Mouse (Mus musculus) embryonic facial prominence, embryonic 11.5 days (tissue): ENCODE results near the gene Ctnnd2. TPM values are rescaled to one million over a fixed set of nuclear protein-coding genes. Genes with fewer than 3 reads are reported as not detected.

Source experiments
- ATAC-seq: fragments of 200-750 bp; cut with Nextera tagmentation; replicated peaks from 2 replicates; pipeline ENCODE4 v1.8.0; 2017; ENCODE audit warnings: low read depth; ENCODE audit not compliant: insufficient number of reproducible peaks, low FRiP score, low TSS enrichment
- DNase-seq: peaks from one replicate; pipeline ENCODE4 v3.0.0-alpha.2; 2015; ENCODE audit warnings: low spot score
- H3K27ac ChIP-seq: fragments of 300-500 bp; sonication (generic); replicated peaks from 2 replicates; pipeline ENCODE4 v1.5.1; 2014; ENCODE audit warnings: mild to moderate bottlenecking, low read depth, low read length, control low read depth
- H3K27me3 ChIP-seq: fragments of 300-500 bp; sonication (generic); 2 replicates; pipeline ENCODE4 v1.6.1; 2014; ENCODE audit warnings: mild to moderate bottlenecking, low read length, moderate library complexity, mixed read lengths; ENCODE audit not compliant: control insufficient read depth, insufficient read depth
- H3K36me3 ChIP-seq: fragments of 300-500 bp; sonication (generic); replicated peaks from 2 replicates; pipeline ENCODE4 v1.6.1; 2014; ENCODE audit warnings: low read depth, mild to moderate bottlenecking, low read length, moderate library complexity, mixed read lengths; ENCODE audit not compliant: control insufficient read depth, insufficient read depth
- H3K4me1 ChIP-seq: fragments of 300-500 bp; sonication (generic); 2 replicates; pipeline ENCODE4 v1.6.1; 2014; ENCODE audit warnings: low read length, mixed read lengths; ENCODE audit not compliant: control insufficient read depth, insufficient read depth
- H3K4me2 ChIP-seq: fragments of 300-500 bp; sonication (generic); 2 replicates; pipeline ENCODE4 v1.6.1; 2014; ENCODE audit warnings: low read depth, mild to moderate bottlenecking, control low read depth, low read length, moderate library complexity
- H3K4me3 ChIP-seq: fragments of 300-500 bp; sonication (generic); 2 replicates; pipeline ENCODE4 v1.5.1; 2014; ENCODE audit warnings: low read depth, low read length, control low read depth
- H3K9ac ChIP-seq: fragments of 300-500 bp; sonication (generic); replicated peaks from 2 replicates; pipeline ENCODE4 v1.6.1; 2014; ENCODE audit warnings: mild to moderate bottlenecking, control low read depth, low read length
- H3K9me3 ChIP-seq: fragments of 300-500 bp; sonication (generic); replicated peaks from 2 replicates; pipeline ENCODE4 v1.6.1; 2016; ENCODE audit warnings: mild to moderate bottlenecking, low read length, inconsistent platforms, mixed read lengths; ENCODE audit not compliant: control insufficient read depth
- WGBS: fragments of 180-500 bp; shearing (Covaris S2); extraction: QIAGEN DNeasy Blood & Tissue Kit; methylation state at CpG from one replicate; pipeline ENCODE4 v1.1.7; 2014; 5-methylcytosine and 5-hydroxymethylcytosine counted together
- polyA plus RNA-seq: library from polyadenylated mRNA; unstranded; fragments of >200 nt; fragmentation: Nextera tagmentation; extraction: Ambion mirVana; gene quantifications from 2 replicates; pipeline ENCODE4 v1.2.1, GENCODE M21; 2014

The Ctnnd2 gene
- polyA plus RNA-seq, 1 experiment from 2014 or later, result 9.6 TPM

DNA sequence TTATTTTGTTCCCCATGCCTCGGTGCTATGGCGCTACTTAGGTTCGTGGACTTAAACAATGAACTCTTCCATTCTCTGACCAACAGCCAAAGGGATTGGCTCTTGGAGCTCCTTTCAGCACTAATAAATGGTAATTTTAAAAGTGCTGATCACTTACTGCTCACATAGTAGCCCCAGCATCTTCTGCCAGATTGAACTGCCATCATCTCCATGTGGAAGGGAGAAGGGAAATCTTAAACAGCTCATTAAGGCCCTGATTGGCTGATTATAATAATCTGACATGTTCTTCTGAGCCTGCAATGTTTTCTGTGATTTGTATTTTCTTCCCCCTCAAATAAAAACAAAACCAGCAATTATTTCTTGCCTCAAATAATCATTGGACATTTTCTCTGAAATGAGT lies 29.2 kb downstream of the Ctnnd2 start:
- H3K9ac ChIP-seq, result no peak overlapping the region
- H3K36me3 ChIP-seq, result no peaks in the 10 kb centered on the region
- no peak overlapping the region for H3K4me2 ChIP-seq
- no peak overlapping the region for H3K27ac ChIP-seq
- DNase-seq (no peak), ATAC-seq (no peak)
- no peak overlapping the region for H3K4me3 ChIP-seq
- H3K27me3 ChIP-seq, result no peaks in the 10 kb centered on the region
- no peaks in the 10 kb centered on the region for H3K9me3 ChIP-seq
- H3K4me1 ChIP-seq, result no peaks in the 10 kb centered on the region
- 97% methylated on average over 3 of the region's 3 CpGs for WGBS

DNA sequence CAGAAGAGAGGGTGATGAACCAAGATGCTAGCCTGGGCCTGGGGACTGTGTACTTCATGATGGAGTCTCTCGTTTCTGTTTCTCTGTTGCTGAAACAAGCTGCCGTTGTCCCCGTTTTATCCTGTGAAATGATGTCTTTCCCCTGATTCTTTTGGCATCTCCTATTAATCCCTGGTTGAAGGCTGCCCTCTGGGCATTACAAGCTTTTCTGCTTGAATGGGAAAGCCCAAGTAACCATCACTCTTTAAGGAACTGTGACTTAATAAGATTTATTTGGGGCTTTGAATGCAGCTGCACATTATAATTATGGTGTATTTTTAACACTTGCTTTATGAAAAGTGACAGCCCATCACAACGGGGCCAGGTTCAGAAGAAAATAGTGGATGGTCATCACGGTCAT lies 40.4 kb downstream of the Ctnnd2 start:
- H3K9me3 ChIP-seq, result no peaks in the 10 kb centered on the region
- no peaks in the 10 kb centered on the region for H3K27me3 ChIP-seq
- ATAC-seq, result no peak
- DNase-seq, result no peak
- no peak overlapping the region for H3K4me2 ChIP-seq
- no peaks in the 10 kb centered on the region for H3K4me1 ChIP-seq
- no peaks in the 10 kb centered on the region for H3K36me3 ChIP-seq
- H3K4me3 ChIP-seq, result no peak overlapping the region
- H3K9ac ChIP-seq, result no peak overlapping the region
- 75% methylated on average over 5 of the region's 5 CpGs for WGBS
- H3K27ac ChIP-seq, result no peak overlapping the region

DNA sequence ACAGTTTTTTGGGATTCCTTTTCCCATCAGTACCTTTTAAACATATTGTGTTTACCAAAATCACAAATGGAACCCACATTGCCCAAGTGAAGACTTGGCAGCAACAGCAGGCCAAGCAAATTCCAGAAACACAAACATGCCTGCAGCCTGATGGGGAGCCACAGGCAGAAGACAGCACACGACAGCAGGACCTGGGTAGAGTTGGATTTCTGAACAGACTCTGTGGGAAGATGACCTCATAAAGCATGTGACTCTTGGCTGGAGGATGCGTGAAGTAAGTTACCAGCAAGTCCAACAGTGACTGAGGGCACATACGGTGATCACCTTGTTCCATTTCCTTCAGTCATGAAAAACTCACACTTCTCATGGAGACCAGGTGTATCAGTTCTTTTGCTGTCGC lies 43.5 kb downstream of the Ctnnd2 start:
- ATAC-seq (no peak), DNase-seq (no peak)
- Histone ChIP-seq H3K4me2 (no peak overlapping the region), H3K4me1 (no peaks in the 10 kb centered on the region), H3K27me3 (no peaks in the 10 kb centered on the region), H3K9ac (no peak overlapping the region), H3K4me3 (no peak overlapping the region), H3K9me3 (no peaks in the 10 kb centered on the region), H3K36me3 (no peaks in the 10 kb centered on the region), H3K27ac (no peak overlapping the region)
- 85% methylated on average over 4 of the region's 4 CpGs for WGBS

DNA sequence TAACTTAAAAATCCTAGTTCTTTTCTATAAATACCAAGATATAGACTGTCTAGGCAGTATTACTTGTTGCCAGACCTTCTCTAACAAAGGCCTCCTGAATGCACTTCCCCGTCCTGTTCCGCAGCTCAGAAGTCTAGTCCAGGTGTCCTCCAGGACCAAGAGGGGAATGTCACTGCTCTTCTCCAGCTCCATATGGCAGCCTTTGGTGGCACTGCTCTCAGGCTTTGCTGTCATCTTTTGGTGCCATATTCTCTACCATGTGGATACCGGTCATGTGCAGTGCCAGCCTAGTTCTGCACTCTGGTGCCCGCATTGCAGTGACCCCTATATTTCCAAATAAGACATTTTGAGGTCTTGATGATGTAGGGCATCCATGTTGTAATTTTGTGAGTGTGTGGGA lies 56.7 kb downstream of the Ctnnd2 start:
- Histone ChIP-seq H3K9ac (no peak overlapping the region), H3K4me2 (no peak overlapping the region), H3K27ac (no peak overlapping the region), H3K4me1 (no peaks in the 10 kb centered on the region), H3K36me3 (no peaks in the 10 kb centered on the region), H3K4me3 (no peak overlapping the region), H3K27me3 (no peaks in the 10 kb centered on the region), H3K9me3 (no peaks in the 10 kb centered on the region)
- WGBS, result 93% methylated on average over 4 of the region's 4 CpGs
- no peak for DNase-seq
- no peak for ATAC-seq

DNA sequence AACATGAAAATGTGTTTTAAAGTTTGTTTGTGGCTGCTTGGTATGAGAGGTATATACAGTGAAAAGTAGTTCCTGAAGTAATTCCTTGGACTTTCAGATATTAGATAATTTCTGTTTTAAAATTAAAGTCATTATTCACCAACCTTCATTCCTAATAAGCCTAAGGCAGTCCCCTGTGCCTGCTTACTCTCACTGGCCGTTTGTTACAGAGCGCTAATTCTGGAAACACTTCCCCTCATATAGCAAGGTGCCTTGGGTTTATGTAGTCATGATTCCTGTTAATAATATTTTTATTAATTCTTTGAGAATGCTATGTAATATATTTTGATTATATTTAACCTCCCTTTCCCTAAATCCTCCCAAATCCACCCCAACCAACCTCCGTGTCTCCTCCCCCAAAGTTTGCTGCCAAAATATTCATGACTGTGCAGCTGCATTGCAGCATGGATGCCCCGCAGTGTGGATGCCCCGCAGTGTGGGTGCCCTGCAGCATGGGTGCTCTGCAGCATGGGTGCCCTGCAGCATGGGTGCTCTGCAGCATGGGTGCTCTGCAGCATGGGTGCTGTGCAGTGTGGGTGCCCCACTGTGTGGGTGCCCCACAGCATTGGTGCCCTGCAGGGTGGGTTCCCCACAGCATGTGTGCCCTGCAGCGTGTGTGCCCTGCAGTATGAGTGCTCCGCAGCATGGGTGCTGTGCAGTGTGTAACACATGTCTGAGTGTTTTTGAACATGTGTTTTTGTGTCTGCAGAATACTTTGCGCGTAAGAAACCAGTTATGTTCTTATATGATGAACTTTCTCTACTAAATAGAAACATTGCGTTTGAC lies 63.0 kb downstream of the Ctnnd2 start:
- Histone ChIP-seq H3K4me2 (no peak overlapping the region), H3K4me1 (no peaks in the 10 kb centered on the region), H3K9ac (no peak overlapping the region), H3K36me3 (no peaks in the 10 kb centered on the region), H3K4me3 (no peak overlapping the region), H3K27me3 (no peaks in the 10 kb centered on the region), H3K9me3 (no peaks in the 10 kb centered on the region), H3K27ac (no peak overlapping the region)
- DNase-seq, result no peak
- no peak for ATAC-seq
- WGBS, result 93% methylated on average over 10 of the region's 10 CpGs

DNA sequence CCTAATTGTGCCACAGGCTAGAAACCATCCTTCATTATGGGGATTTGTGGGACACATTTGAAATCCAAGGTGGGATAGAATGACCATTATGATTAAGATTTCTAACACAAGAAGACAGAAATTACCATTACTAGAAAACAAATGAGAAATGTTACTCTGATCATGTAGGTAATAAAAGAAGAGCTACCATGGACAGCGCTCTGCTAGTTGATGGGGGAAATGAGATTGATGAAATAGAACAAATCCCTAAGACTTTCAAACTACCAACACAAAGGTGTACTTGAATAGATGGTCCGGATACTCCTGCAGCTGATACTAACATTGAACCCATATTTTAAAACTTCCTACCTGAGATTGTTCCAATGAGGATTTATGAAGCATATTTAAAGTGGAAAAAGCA lies 68.5 kb downstream of the Ctnnd2 start:
- Histone ChIP-seq H3K36me3 (no peaks in the 10 kb centered on the region), H3K27me3 (no peaks in the 10 kb centered on the region), H3K4me3 (no peak overlapping the region), H3K27ac (no peak overlapping the region), H3K9ac (no peak overlapping the region), H3K4me1 (no peaks in the 10 kb centered on the region), H3K4me2 (no peak overlapping the region), H3K9me3 (no peaks in the 10 kb centered on the region)
- DNase-seq (peak; percentile 60), ATAC-seq (no peak)
- WGBS, result 83% methylated on average over 2 of the region's 2 CpGs

DNA sequence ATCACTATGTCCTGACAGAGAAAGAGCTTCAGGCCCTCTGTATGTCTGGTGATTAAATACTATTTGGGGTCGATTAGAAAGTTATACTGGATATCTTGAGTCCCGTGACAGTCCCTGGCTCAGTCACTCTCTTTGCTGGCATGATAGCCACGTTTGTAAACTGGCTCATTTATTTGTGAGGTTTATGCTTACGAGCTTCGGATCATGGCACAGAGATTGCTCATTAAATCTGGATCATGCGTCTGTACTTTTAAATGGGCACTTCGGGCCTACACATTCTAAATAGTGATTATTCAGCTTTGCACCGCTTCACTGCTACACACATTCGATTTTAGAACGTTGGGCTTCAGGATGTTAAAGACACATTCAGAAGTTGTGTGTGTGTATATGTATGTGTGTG lies 96.4 kb downstream of the Ctnnd2 start:
- Histone ChIP-seq H3K4me2 (no peak overlapping the region), H3K27me3 (no peaks in the 10 kb centered on the region), H3K4me1 (no peaks in the 10 kb centered on the region), H3K4me3 (no peak overlapping the region), H3K27ac (no peak overlapping the region), H3K9me3 (no peaks in the 10 kb centered on the region), H3K36me3 (no peaks in the 10 kb centered on the region), H3K9ac (no peak overlapping the region)
- DNase-seq, result no peak
- ATAC-seq, result no peak
- WGBS, result 86% methylated on average over 10 of the region's 10 CpGs

DNA sequence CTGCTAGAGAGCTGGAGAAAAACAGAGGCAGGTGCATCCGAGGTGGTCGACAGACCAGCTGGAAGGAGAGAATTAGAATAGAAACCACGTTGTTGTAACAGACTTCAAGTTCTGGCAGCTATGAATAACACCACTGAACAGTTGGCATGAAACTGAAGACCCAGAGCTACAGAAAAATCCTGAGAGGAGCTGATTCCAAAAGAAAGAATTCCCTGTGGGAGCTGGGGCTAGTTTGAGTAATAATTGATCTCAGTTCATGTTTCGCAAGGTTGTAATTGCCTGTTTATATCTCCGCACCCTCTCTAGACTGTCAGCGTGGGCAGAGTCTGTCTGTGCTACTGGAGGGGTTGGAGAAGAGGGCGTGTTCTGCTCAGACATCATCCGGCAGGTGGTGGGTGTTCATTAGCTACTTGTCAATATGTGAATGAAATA lies 98.8 kb downstream of the Ctnnd2 start:
- H3K4me3 ChIP-seq, result no peak overlapping the region
- DNase-seq (no peak), ATAC-seq (no peak)
- 76% methylated on average over 8 of the region's 8 CpGs for WGBS
- no peaks in the 10 kb centered on the region for H3K27me3 ChIP-seq
- no peak overlapping the region for H3K9ac ChIP-seq
- H3K4me2 ChIP-seq, result no peak overlapping the region
- no peaks in the 10 kb centered on the region for H3K4me1 ChIP-seq
- H3K9me3 ChIP-seq, result no peaks in the 10 kb centered on the region
- H3K36me3 ChIP-seq, result no peaks in the 10 kb centered on the region
- H3K27ac ChIP-seq, result no peak overlapping the region
